Mouse (Mus musculus) embryonic facial prominence, embryonic 10.5 days (tissue): ENCODE results near the gene Ccdc103. TPM values are rescaled to one million over a fixed set of nuclear protein-coding genes. Genes with fewer than 3 reads are reported as not detected.
A peak's percentile ranks its signal among the peaks of the same experiment; 100 is the strongest.

Experiments used
- DNase-seq: peaks from one replicate; pipeline ENCODE4 v3.0.0-alpha.2; 2017; ENCODE audit warnings: low spot score
- H3K27ac ChIP-seq: fragments of 300-500 bp; sonication (generic); replicated peaks from 2 replicates; pipeline ENCODE4 v1.5.1; 2016; ENCODE audit warnings: mild to moderate bottlenecking
- H3K27me3 ChIP-seq: fragments of 300-500 bp; sonication (generic); replicated peaks from 2 replicates; pipeline ENCODE4 v1.6.1; 2016; ENCODE audit warnings: low read depth, mild to moderate bottlenecking; ENCODE audit not compliant: poor library complexity, severe bottlenecking
- H3K36me3 ChIP-seq: fragments of 300-500 bp; sonication (generic); replicated peaks from 2 replicates; pipeline ENCODE4 v1.6.1; 2016; ENCODE audit warnings: mild to moderate bottlenecking, moderate library complexity
- H3K4me1 ChIP-seq: fragments of 300-500 bp; sonication (generic); 2 replicates; pipeline ENCODE4 v1.6.1; 2016
- H3K4me3 ChIP-seq: fragments of 300-500 bp; sonication (generic); 2 replicates; pipeline ENCODE4 v1.5.1; 2016; ENCODE audit warnings: mild to moderate bottlenecking, moderate library complexity
- H3K9me3 ChIP-seq: fragments of 300-500 bp; sonication (generic); 2 replicates; pipeline ENCODE4 v1.6.1; 2016; ENCODE audit warnings: mild to moderate bottlenecking
- WGBS: fragments of 180-500 bp; shearing (Covaris S2); methylation state at CpG from one replicate; pipeline ENCODE4 v1.1.7; 2016; 5-methylcytosine and 5-hydroxymethylcytosine counted together
- polyA plus RNA-seq: library from polyadenylated mRNA; unstranded; fragments of >200 nt; fragmentation: Nextera tagmentation; extraction: Ambion mirVana; gene quantifications from 2 replicates; pipeline ENCODE4 v1.2.1, GENCODE M21; 2016

Gene Ccdc103
- polyA plus RNA-seq = 1.4 and 1.8 TPM in 2 replicates

- under 1% methylated on average over 62 of the region's 62 CpGs for WGBS
- H3K4me1 ChIP-seq = peaks cover 19% of the 10 kb centered on the region
- H3K27me3 ChIP-seq = peaks cover 13% of the 10 kb centered on the region; the same call in 1 of the 2 replicates
- H3K27ac ChIP-seq = peak within 1 kb of the TSS; percentile 97
- peaks cover 23% of the 10 kb centered on the region for H3K36me3 ChIP-seq
- DNase-seq = peak; percentile 92
- H3K4me3 ChIP-seq = peak within 1 kb of the TSS; percentile 72
- H3K9me3 ChIP-seq = no peaks in the 10 kb centered on the region
Observed at GRCm38 (mm10) chr11:102880585-102881313, at the start of gene Ccdc103, which contains the start of gene Eftud2. TSS of gene Ccdc103 (plus strand) at chr11:102881204. TSS of gene Eftud2 (minus strand) at chr11:102880985.

- WGBS = 72% methylated on average over 18 of the region's 18 CpGs
- peaks cover 24% of the 10 kb centered on the region for H3K36me3 ChIP-seq
- H3K4me1 ChIP-seq = 0 out of 2 replicates have a peak, but pooled peaks cover 8% of the 10 kb centered on the region
- peak overlapping the region; percentile 41; the same call in 1 of the 2 replicates for H3K27ac ChIP-seq
- DNase-seq = no peak
- no peak overlapping the region for H3K4me3 ChIP-seq
- H3K27me3 ChIP-seq = 0 out of 2 replicates have a peak, but pooled peaks cover 6% of the 10 kb centered on the region
- no peaks in the 10 kb centered on the region; the same call in 1 of the 2 replicates for H3K9me3 ChIP-seq
Observed at GRCm38 (mm10) chr11:102832700-102833297, 48.2 kb upstream of the Ccdc103 start.

- H3K27me3 ChIP-seq = 0 out of 2 replicates have a peak, but pooled peaks cover 6% of the 10 kb centered on the region
- no peak overlapping the region for H3K27ac ChIP-seq
- H3K9me3 ChIP-seq = no peaks in the 10 kb centered on the region
- peaks cover 39% of the 10 kb centered on the region for H3K36me3 ChIP-seq
- 0 out of 2 replicates have a peak, but pooled peaks cover 6% of the 10 kb centered on the region for H3K4me1 ChIP-seq
- DNase-seq = no peak
- 89% methylated on average over 10 of the region's 10 CpGs for WGBS
- no peak overlapping the region for H3K4me3 ChIP-seq
Observed at GRCm38 (mm10) chr11:102834219-102834618, 46.8 kb upstream of the Ccdc103 start.

- H3K4me1 ChIP-seq = 0 out of 2 replicates have a peak, but pooled peaks cover 6% of the 10 kb centered on the region
- no peaks in the 10 kb centered on the region for H3K9me3 ChIP-seq
- H3K27me3 ChIP-seq = 0 out of 2 replicates have a peak, but pooled peaks cover 6% of the 10 kb centered on the region
- 80% methylated on average over 4 of the region's 4 CpGs for WGBS
- H3K36me3 ChIP-seq = peaks cover 52% of the 10 kb centered on the region
- no peak within 1 kb of the TSS for H3K4me3 ChIP-seq
- no peak within 1 kb of the TSS for H3K27ac ChIP-seq
- DNase-seq = no peak
Observed at GRCm38 (mm10) chr11:102835549-102835948, 45.5 kb upstream of the Ccdc103 start, which contains the start of gene Higd1b. TSS of gene Higd1b (plus strand) at chr11:102835849.

GRCm38 (mm10) chr11:102836146-102836545 lies 44.9 kb upstream of the Ccdc103 start:
- 91% methylated on average over 9 of the region's 9 CpGs for WGBS
- Histone ChIP-seq H3K9me3 (no peaks in the 10 kb centered on the region), H3K27ac (no peak overlapping the region), H3K36me3 (peaks cover 58% of the 10 kb centered on the region), H3K27me3 (0 out of 2 replicates have a peak, but pooled peaks cover 2% of the 10 kb centered on the region), H3K4me1 (0 out of 2 replicates have a peak, but pooled peaks cover 6% of the 10 kb centered on the region), H3K4me3 (no peak overlapping the region)
- DNase-seq = no peak

GRCm38 (mm10) chr11:102837385-102837784 lies 43.6 kb upstream of the Ccdc103 start:
- H3K4me3 ChIP-seq = no peak overlapping the region
- no peaks in the 10 kb centered on the region for H3K27me3 ChIP-seq
- 85% methylated on average over 1 of the region's 1 CpGs for WGBS
- H3K9me3 ChIP-seq = no peaks in the 10 kb centered on the region
- H3K36me3 ChIP-seq = peaks cover 70% of the 10 kb centered on the region
- no peak for DNase-seq
- H3K27ac ChIP-seq = no peak overlapping the region
- H3K4me1 ChIP-seq = 0 out of 2 replicates have a peak, but pooled peaks cover 6% of the 10 kb centered on the region

GRCm38 (mm10) chr11:102838126-102838525 lies 42.9 kb upstream of the Ccdc103 start:
- H3K4me3 ChIP-seq = no peak overlapping the region
- H3K27ac ChIP-seq = no peak overlapping the region
- H3K4me1 ChIP-seq = 0 out of 2 replicates have a peak, but pooled peaks cover under 1% of the 10 kb centered on the region
- no peaks in the 10 kb centered on the region for H3K9me3 ChIP-seq
- no peaks in the 10 kb centered on the region for H3K27me3 ChIP-seq
- DNase-seq = no peak
- 93% methylated on average over 2 of the region's 2 CpGs for WGBS
- peaks cover 78% of the 10 kb centered on the region for H3K36me3 ChIP-seq

- WGBS = 89% methylated on average over 9 of the region's 9 CpGs
- peaks cover 83% of the 10 kb centered on the region for H3K36me3 ChIP-seq
Observed at GRCm38 (mm10) chr11:102838616-102839150, 42.3 kb upstream of the Ccdc103 start.

GRCm38 (mm10) chr11:102845926-102846325 lies 35.1 kb upstream of the Ccdc103 start:
- Histone ChIP-seq H3K4me3 (no peak overlapping the region), H3K9me3 (no peaks in the 10 kb centered on the region), H3K27me3 (no peaks in the 10 kb centered on the region), H3K36me3 (peaks cover 100% of the 10 kb centered on the region), H3K4me1 (no peaks in the 10 kb centered on the region), H3K27ac (no peak overlapping the region)
- 76% methylated on average over 10 of the region's 10 CpGs for WGBS
- DNase-seq = no peak

More at GRCm38 (mm10) chr11:102838616-102839150, 42.3 kb upstream of the Ccdc103 start:
- Histone ChIP-seq H3K9me3 (no peaks in the 10 kb centered on the region), H3K4me3 (no peak overlapping the region), H3K4me1 (no peaks in the 10 kb centered on the region), H3K27ac (no peak overlapping the region), H3K27me3 (no peaks in the 10 kb centered on the region)
- DNase-seq = no peak

- Histone ChIP-seq H3K36me3 (peaks cover 100% of the 10 kb centered on the region), H3K4me3 (no peak overlapping the region), H3K27me3 (no peaks in the 10 kb centered on the region), H3K9me3 (no peaks in the 10 kb centered on the region), H3K27ac (no peak overlapping the region), H3K4me1 (peaks cover 18% of the 10 kb centered on the region)
- peak; percentile 73 for DNase-seq
- 71% methylated on average over 5 of the region's 5 CpGs for WGBS
Observed at GRCm38 (mm10) chr11:102851883-102852282, 29.1 kb upstream of the Ccdc103 start.

- no peak overlapping the region for H3K27ac ChIP-seq
- peaks cover 24% of the 10 kb centered on the region for H3K4me1 ChIP-seq
- no peak for DNase-seq
- H3K4me3 ChIP-seq = no peak overlapping the region
- no peaks in the 10 kb centered on the region for H3K9me3 ChIP-seq
- no peaks in the 10 kb centered on the region for H3K27me3 ChIP-seq
- peaks cover 100% of the 10 kb centered on the region for H3K36me3 ChIP-seq
Observed at GRCm38 (mm10) chr11:102853760-102854159, 27.2 kb upstream of the Ccdc103 start.

- DNase-seq = peak; percentile 64
- Histone ChIP-seq H3K4me1 (peaks cover 24% of the 10 kb centered on the region), H3K27ac (peak overlapping the region; percentile 57), H3K9me3 (no peaks in the 10 kb centered on the region), H3K27me3 (no peaks in the 10 kb centered on the region), H3K4me3 (no peak overlapping the region), H3K36me3 (peaks cover 100% of the 10 kb centered on the region)
- 56% methylated on average over 6 of the region's 6 CpGs for whole genome bisulfite sequencing
Observed at GRCm38 (mm10) chr11:102855941-102856340, 25.1 kb upstream of the Ccdc103 start.
